Mouse (Mus musculus): ENCODE data around the gene Clasp1. TPM values are rescaled to one million over a fixed set of nuclear protein-coding genes. Genes with fewer than 3 reads are reported as not detected.

Gene Clasp1
- polyA plus RNA-seq, 1 experiment from 2014 or later, result 14.8 TPM

DNA sequence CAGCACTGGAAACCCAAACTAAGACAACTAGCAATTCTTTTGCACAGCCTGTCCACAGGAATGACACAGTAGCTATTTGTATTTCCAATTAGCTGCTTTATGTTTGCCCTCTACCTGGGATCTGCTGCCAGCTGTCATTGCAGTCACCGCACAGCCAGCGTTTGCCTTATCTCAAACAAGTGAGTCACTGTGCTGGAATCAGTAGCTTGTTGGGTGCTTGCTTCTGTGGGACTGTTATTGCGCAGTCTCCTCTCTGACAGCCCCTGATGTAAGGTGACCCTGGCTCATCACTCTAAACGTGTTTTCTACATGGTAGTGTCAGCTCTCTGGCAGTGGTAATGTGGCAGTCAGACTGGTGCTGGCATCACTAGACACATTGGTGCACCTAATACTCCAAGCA, 90.4 kb downstream of the Clasp1 start:
- DNase-seq (ENCODE audit: low spot score), result no peak
- WGBS, result 51% methylated on average over 4 of the region's 4 CpGs
- no peak overlapping the region for H3K4me2 ChIP-seq (replicated peaks; ENCODE audit: low read depth, low read length)
- H3K36me3 ChIP-seq (ENCODE audit: insufficient read depth, low read length), result no peaks in the 10 kb centered on the region
- ATAC-seq, result no peak
- H3K4me3 ChIP-seq (ENCODE audit: low read depth, low read length), result no peak overlapping the region
- H3K4me1 ChIP-seq (ENCODE audit: insufficient read depth, low read depth, low read length), result no peaks in the 10 kb centered on the region
- H3K9me3 ChIP-seq (ENCODE audit: low read length), result no peaks in the 10 kb centered on the region
- no peak overlapping the region for H3K9ac ChIP-seq (replicated peaks; ENCODE audit: low read depth)
- no peak for TF ChIP-seq CTCF (IDR thresholded peaks at IDR 0.05)
- no peak for TF ChIP-seq EP300 (IDR thresholded peaks at IDR 0.05)
- no peak overlapping the region for H3K27ac ChIP-seq (ENCODE audit: low read length)
- H3K27me3 ChIP-seq (replicated peaks; ENCODE audit: insufficient read depth, low read length), result no peaks in the 10 kb centered on the region

DNA sequence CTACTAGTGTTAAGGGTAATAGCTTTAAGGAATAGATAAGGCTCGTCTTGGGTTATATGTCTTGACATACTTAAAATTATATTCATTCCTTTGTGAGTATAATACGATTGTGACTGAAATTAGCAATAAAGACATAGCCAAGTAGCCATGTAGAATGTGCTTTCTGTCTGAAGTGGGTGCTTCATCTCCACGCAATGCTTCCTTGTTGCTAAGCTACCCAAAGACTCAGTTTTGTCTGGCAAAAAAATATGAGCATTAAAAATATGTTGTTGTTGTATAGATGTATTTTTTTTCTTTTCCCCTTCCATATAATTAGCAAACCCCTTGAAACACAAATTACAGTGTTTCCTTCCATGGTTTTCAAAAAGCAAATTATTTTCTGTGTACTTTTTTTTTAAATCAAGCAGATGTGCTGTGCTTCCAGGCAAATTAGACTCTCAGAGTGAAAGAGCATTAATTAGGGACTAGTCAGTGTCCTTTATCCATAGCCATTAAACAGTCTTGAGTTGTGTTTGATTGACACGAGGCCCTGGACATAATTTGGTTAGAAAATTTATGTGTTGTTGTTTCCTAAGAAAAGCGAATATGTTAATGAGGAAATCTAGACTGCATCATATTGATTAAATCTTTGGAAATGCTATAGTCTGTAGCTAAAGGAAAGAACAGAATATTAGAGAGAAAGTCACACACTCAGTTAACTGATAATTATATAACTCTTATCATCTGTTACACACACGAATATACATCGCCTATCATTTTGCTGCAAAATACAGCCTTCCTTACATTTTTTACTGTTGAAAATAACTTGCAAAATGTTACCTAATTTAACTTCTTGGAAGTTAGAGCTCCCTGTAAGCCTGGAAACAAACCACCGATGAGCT, 91.9 kb downstream of the Clasp1 start:
- Histone ChIP-seq H3K27ac (ENCODE audit: low read length) (no peak overlapping the region), H3K4me1 (ENCODE audit: insufficient read depth, low read depth, low read length) (no peaks in the 10 kb centered on the region), H3K4me2 (replicated peaks; ENCODE audit: low read depth, low read length) (no peak overlapping the region), H3K27me3 (replicated peaks; ENCODE audit: insufficient read depth, low read length) (no peaks in the 10 kb centered on the region), H3K36me3 (ENCODE audit: insufficient read depth, low read length) (no peaks in the 10 kb centered on the region), H3K9me3 (ENCODE audit: low read length) (no peaks in the 10 kb centered on the region), H3K9ac (replicated peaks; ENCODE audit: low read depth) (no peak overlapping the region), H3K4me3 (ENCODE audit: low read depth, low read length) (no peak overlapping the region)
- DNase-seq (ENCODE audit: low spot score) (no peak), ATAC-seq (no peak)
- 51% methylated on average over 8 of the region's 8 CpGs for WGBS
- 0 out of 2 replicates have a peak, but pooled peaks have one; percentile 13 for TF ChIP-seq EP300 (IDR thresholded peaks at IDR 0.05)
- TF ChIP-seq CTCF (IDR thresholded peaks at IDR 0.05), result no peak

DNA sequence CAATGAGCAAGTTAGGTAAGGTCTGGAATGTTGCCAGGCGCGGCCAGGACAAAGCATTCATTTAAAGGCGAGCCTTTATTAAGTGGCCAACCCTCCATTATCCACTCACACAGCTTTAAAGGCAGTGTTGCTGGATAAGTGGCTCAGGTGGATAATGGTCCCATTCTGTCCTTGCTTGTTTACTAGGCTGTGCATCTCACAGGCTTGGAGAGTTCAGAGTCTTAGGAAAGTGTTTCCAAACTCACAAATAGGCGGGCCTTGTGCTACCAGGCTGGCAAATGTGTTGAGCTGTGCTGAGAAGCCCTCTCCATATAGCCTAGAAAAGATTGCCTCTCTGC, 92.5 kb downstream of the Clasp1 start:
- WGBS, result 45% methylated on average over 4 of the region's 4 CpGs
- no peak overlapping the region for H3K27ac ChIP-seq (ENCODE audit: low read length)
- DNase-seq (ENCODE audit: low spot score) (peak; percentile 75), ATAC-seq (peak; percentile 51)
- no peak overlapping the region for H3K4me2 ChIP-seq (replicated peaks; ENCODE audit: low read depth, low read length)
- H3K9me3 ChIP-seq (ENCODE audit: low read length), result no peaks in the 10 kb centered on the region
- TF ChIP-seq CTCF (IDR thresholded peaks at IDR 0.05) (no peak), EP300 (IDR thresholded peaks at IDR 0.05) (no peak)
- H3K4me1 ChIP-seq (ENCODE audit: insufficient read depth, low read depth, low read length), result no peaks in the 10 kb centered on the region
- no peak overlapping the region for H3K4me3 ChIP-seq (ENCODE audit: low read depth, low read length)
- H3K36me3 ChIP-seq (ENCODE audit: insufficient read depth, low read length), result no peaks in the 10 kb centered on the region
- H3K27me3 ChIP-seq (replicated peaks; ENCODE audit: insufficient read depth, low read length), result no peaks in the 10 kb centered on the region
- H3K9ac ChIP-seq (replicated peaks; ENCODE audit: low read depth), result no peak overlapping the region; the same call in 1 of the 2 replicates

DNA sequence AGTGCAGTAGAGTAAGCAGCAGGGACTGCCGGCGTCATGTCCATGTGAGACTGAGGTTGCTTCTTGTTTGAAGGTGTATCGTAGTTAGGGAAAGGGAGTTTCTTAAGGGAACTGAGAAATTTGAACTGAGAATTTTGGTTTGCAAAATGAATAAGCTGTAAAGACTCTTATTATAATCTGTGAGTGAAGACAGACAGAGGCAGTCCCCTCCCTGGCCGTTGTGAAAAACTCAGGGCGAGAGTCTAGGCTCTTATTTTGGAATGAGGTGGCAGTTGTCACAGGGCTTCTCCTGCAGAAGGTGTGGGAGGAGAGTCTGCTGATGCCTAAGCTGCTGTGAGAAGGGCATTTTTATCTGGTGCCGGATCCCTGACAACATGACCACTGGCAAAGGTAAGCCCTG, 92.8 kb downstream of the Clasp1 start:
- no peaks in the 10 kb centered on the region for H3K9me3 ChIP-seq (ENCODE audit: low read length)
- H3K4me3 ChIP-seq (ENCODE audit: low read depth, low read length), result no peak overlapping the region
- no peaks in the 10 kb centered on the region for H3K27me3 ChIP-seq (replicated peaks; ENCODE audit: insufficient read depth, low read length)
- no peaks in the 10 kb centered on the region for H3K36me3 ChIP-seq (ENCODE audit: insufficient read depth, low read length)
- ATAC-seq, result no peak
- no peaks in the 10 kb centered on the region for H3K4me1 ChIP-seq (ENCODE audit: insufficient read depth, low read depth, low read length)
- no peak overlapping the region for H3K4me2 ChIP-seq (replicated peaks; ENCODE audit: low read depth, low read length)
- WGBS, result 35% methylated on average over 6 of the region's 6 CpGs
- no peak for DNase-seq (ENCODE audit: low spot score)
- TF ChIP-seq EP300 (IDR thresholded peaks at IDR 0.05) (no peak), CTCF (IDR thresholded peaks at IDR 0.05) (no peak)
- no peak overlapping the region; the same call in 1 of the 2 replicates for H3K9ac ChIP-seq (replicated peaks; ENCODE audit: low read depth)
- H3K27ac ChIP-seq (ENCODE audit: low read length), result no peak overlapping the region

DNA sequence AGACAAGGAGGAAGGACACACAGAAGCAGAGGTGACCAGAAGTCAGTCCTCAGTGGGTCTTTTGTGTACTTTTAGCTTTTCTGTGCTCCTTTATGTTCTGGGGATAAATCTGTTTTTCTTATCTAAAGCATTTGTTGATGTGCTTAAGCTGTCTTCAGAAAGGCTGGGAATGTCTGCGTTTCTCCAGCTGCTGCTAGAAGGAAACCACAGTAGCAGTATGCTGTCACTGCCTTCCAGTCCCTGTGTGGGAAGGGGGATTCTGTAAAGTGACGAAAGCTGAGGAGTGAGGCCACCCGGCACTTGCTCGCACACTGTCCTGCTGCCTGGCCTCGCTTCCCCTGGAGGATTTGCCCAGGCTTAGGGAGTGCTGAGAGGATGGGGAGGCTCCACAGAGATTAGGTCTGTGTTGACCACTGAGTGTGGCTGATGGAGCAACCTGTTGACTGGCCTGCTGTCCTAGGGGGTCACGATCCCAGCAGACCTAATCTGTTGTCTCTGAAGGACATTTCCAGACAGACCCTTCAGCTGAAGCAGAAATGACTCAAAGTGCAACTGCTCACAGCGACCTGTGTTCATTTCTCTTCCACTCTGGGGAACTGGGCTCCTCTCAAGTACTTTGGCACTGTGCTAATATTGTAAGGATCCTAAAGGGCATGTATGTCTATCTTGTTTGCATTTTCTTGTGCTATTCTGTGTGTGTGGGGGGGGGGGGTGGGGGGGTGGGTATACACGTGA, 93.6 kb downstream of the Clasp1 start:
- WGBS, result 50% methylated on average over 8 of the region's 8 CpGs
- no peak for DNase-seq (ENCODE audit: low spot score)
- no peak for TF ChIP-seq EP300 (IDR thresholded peaks at IDR 0.05)
- TF ChIP-seq CTCF (IDR thresholded peaks at IDR 0.05), result no peak
- Histone ChIP-seq H3K9ac (replicated peaks; ENCODE audit: low read depth) (no peak overlapping the region), H3K4me3 (ENCODE audit: low read depth, low read length) (no peak overlapping the region), H3K9me3 (ENCODE audit: low read length) (no peaks in the 10 kb centered on the region), H3K4me1 (ENCODE audit: insufficient read depth, low read depth, low read length) (no peaks in the 10 kb centered on the region), H3K27ac (ENCODE audit: low read length) (no peak overlapping the region), H3K36me3 (ENCODE audit: insufficient read depth, low read length) (no peaks in the 10 kb centered on the region), H3K27me3 (replicated peaks; ENCODE audit: insufficient read depth, low read length) (no peaks in the 10 kb centered on the region), H3K4me2 (replicated peaks; ENCODE audit: low read depth, low read length) (no peak overlapping the region)
- no peak for ATAC-seq

DNA sequence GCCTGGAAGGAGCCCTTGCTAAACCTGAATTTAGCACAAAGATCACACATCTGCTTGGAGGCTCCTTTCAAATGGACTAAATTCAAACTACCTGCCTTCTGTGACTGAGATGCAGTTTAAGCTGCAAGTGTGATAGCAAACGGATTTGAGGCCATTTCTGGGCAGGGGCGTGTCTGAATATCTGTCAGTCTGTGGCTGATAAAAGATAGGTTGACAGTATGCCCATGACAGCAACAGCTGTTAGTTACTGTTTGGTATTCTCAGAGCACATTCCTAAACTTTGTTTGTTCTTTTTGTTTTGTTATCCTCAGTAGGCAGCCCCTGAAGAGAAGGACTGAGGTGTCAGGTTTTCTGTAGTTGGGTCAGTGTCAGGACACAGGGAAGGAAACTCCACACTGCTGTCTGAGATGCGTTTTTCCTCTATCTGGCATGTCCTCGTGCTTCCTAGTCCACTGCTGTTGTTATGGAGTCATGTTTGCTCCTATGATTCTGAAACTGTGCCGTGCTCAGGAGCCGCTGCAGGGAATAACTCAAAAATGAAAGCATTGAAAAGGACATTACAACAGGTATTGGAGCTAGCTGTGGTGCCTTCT, 94.7 kb downstream of the Clasp1 start:
- no peak overlapping the region for H3K27ac ChIP-seq (ENCODE audit: low read length)
- no peak overlapping the region for H3K9ac ChIP-seq (replicated peaks; ENCODE audit: low read depth)
- H3K36me3 ChIP-seq (ENCODE audit: insufficient read depth, low read length), result no peaks in the 10 kb centered on the region
- no peaks in the 10 kb centered on the region for H3K4me1 ChIP-seq (ENCODE audit: insufficient read depth, low read depth, low read length)
- no peaks in the 10 kb centered on the region for H3K9me3 ChIP-seq (ENCODE audit: low read length)
- ATAC-seq (no peak), DNase-seq (ENCODE audit: low spot score) (no peak)
- TF ChIP-seq CTCF (IDR thresholded peaks at IDR 0.05) (no peak), EP300 (IDR thresholded peaks at IDR 0.05) (no peak)
- no peak overlapping the region for H3K4me3 ChIP-seq (ENCODE audit: low read depth, low read length)
- H3K27me3 ChIP-seq (replicated peaks; ENCODE audit: insufficient read depth, low read length), result no peaks in the 10 kb centered on the region
- WGBS, result 75% methylated on average over 6 of the region's 6 CpGs
- H3K4me2 ChIP-seq (replicated peaks; ENCODE audit: low read depth, low read length), result no peak overlapping the region
